Mouse (Mus musculus) adrenal gland, postnatal 36 days (tissue): ENCODE measurements around the gene Myom1. TPM values are rescaled to one million over a fixed set of nuclear protein-coding genes. Genes with fewer than 3 reads are reported as not detected.

Experiments used
- DNase-seq, 2 experiments: peaks; one replicate each; pipeline ENCODE4 v3.0.0; 2021; ENCODE audit warnings: mixed read lengths in 1 of 2
- total RNA-seq, 2 experiments: library from RNA; stranded (reverse); gene quantifications; 2 replicates each; pipeline ENCODE4 v1.2.3; 2021

Gene Myom1
- total RNA-seq, 2 experiments from 2014 or later, result 2.0 to 4.2 TPM

DNA sequence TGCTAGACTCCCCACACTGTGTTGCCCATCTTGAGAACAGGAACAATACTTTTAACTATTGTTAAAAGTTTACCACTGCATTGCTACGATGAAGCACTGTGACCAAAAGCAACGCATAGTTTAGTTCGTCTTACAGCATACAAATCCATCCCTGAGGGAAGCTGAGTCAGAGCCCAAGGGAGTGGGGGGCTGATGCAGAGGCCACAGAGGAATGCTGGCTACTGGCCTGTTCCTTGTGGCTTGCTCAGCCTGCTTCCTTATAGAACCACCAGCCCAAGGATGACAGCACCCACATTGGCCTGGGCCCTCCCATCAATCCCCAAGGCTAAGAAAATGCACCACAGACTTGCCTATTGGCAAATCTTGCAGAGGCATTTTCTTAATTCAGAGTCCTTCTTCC lies 56.8 kb downstream of the Myom1 start:
- no peak for DNase-seq

DNA sequence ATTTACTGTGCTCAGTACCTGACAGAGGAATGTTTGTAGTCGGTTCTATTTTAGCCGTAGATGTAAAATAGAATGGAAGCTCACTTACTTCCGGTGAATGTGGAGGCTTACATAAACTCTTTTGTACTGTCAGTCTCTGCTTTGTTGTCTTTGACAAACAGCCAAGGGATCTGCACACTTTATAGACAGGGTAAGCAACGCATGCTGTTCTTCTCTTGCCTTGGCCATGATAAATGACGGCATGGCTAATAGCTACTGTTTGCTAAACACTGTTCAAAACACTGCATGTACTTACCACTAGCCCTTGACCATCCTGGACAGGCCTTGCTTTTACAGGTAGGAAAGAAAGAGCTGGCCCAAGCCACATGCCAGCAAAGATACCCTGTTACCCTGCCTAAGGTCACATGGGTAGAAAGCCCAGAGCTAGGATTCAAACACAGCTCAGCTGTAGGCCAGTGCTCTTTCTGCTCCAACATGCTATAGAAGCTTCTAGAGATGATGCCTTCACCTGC lies 59.7 kb downstream of the Myom1 start:
- no peak for DNase-seq

DNA sequence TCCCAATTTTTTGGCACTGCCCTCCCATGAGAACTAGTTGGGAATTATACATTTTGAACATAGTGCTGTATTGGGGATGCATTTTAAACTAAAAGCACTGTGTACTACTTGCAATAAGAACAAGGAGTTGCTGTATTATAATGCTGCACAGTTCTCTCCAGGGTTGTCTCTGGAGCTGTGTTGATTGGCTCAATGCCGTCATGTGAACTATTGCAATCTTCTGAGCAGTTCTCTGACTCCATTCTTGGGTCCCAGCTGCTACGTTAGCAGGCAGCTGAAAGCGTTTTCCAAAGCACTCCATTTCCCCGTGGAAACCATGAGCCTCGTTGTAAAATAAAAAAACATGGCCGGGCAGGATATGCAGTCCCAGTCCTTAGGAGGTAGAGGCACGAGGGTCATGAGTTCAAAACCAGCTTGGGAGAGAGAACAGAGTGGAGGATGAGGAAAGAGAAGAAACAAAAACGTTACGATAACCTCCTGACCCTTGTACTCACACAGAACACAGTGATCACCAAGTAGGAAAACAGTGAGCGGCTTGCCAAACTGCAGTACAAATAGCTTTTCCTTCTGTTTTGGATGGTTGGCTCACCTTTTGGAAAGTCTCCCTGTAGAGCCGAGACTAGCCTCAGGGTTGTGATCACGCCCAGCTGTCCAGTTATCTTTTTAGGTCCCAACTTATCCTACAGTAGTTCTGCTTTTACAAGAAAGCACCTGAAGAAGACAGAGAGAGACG lies 60.6 kb downstream of the Myom1 start:
- no peak for DNase-seq

DNA sequence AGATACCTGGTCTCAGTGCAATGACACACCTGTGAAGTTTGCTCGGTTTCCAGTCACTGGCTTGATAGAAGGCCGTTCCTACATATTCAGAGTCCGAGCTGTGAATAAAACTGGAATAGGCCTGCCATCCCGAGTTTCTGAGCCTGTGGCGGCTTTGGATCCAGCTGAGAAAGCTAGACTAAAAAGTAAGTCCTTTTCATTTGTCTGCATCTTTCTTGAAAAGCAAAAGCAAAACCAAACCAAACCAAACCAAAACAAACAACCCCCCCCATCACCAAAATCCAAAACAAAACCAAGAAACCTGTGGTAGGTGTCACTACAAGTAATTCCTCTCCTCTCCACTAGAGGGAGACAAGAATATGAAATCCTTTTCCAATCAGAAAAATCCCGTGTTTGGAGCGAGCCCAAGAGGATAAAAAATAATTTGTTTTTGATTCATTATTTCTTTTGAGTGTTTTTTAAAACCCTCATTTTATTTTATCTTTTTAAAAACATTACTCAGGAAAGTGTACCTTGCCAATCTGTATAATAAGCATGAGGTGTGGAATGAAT lies 62.1 kb downstream of the Myom1 start:
- DNase-seq, result no peak

DNA sequence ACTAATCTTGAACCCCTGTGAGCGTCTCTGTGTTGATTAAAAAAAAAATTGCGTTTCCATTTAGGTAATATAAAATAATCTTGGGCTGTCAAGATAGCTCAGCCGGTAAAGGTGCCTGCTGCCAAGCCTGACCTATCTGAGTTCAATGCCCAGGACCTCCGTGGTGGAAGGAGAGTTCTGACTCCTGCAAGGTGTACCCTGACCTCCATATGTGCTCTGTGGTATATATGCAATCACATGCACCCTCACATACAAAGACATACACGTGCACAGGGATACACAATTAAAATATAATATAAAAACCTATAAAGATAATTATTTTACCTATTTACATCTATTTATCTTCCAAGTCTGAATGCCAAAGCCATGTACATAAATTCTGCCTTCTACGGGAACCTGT lies 62.7 kb downstream of the Myom1 start:
- DNase-seq, result no peak

DNA sequence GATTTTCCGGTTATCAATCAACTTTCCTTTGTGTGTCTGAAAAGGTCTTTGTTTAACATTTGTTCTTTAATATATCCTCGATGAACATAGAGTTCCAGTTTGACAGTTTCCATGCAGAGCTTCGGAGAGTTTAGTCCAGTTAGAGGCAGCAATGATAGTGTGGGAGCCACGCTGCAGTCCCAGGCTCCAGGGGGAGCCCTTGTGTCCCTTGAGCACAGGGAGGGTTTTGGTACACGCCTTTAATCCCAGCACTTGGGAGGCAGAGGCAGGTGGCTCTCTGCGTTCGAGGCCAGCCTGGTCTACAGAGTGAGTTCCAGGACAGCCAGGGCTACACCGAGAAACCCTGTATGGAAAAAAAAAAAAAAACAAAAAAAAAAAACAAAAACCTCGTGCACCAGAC lies 66.7 kb downstream of the Myom1 start:
- peak; percentile 20 to 26 for DNase-seq

DNA sequence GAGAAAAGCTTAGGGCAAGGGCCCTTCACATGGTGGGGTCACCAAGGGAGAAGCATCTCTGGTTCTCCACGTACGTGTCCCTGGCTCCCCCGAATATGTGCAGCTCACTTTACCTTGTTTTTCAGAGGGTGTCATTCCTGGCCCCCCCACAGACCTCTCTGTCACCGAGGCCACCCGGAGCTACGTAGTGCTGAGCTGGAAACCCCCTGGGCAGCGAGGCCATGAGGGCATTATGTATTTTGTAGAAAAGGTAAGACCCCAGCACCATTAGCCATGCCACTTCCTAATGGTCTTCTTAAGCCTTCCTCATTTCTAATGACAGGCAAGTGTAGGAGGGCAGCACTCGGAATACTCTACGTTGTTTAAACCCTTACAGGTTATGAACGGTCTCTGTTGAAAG lies 69.5 kb downstream of the Myom1 start:
- DNase-seq, result no peak

DNA sequence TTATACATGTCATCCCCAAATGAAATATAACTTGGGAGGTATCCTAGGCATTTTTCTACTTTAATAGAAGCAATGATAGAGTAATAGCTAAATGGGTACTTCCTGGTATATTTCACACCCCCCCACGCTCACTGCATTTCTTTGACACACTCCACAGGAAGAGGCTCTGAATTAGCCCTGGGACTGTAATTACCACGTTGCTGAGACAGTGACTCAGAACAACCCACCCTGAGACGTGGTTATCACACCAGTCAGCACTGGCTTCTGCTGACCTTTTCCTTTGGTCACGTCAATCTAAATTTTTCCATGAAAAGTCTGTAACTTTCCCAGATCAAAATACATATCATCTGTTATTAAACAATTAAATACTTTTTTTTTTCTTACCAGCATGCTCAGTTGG lies 72.0 kb downstream of the Myom1 start:
- no peak for DNase-seq

DNA sequence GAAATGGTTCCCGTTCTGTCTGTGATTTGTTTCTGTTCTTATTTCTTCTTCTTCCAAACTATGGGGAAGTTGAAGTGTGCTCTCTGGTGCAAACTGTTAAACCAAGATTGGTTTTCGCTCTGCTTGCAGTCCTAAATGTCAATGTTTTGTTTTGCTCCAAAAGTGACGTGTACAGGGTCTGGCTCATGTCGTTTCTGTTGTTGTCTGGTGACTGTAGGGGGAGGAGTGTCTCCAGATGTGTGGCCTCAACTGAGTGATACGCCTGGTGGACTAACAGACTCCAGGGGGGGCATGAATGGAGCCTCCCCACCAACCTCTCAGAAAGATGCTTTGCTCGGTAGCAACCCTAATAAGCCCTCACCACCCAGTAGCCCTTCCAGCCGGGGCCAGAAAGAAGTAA lies 79.6 kb downstream of the Myom1 start:
- no peak for DNase-seq

DNA sequence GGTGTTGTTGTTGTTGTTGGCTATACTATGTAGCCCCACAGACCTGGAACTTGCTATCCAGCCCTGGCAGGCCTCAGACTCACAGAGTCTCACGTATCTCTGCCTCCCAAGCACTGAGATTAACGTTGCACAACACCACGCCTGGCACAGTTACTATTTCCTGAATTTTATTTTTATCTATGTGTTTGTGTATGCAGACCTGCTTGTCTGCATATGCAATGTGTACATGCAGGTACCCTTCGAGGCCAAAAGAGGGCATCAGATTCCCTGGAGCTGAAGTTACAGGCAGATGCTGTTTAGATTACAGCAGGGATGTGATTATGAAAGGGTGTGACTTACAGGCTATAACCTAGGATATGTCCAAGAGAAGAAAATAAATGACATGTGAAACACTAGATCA lies 84.5 kb downstream of the Myom1 start:
- no peak for DNase-seq

DNA sequence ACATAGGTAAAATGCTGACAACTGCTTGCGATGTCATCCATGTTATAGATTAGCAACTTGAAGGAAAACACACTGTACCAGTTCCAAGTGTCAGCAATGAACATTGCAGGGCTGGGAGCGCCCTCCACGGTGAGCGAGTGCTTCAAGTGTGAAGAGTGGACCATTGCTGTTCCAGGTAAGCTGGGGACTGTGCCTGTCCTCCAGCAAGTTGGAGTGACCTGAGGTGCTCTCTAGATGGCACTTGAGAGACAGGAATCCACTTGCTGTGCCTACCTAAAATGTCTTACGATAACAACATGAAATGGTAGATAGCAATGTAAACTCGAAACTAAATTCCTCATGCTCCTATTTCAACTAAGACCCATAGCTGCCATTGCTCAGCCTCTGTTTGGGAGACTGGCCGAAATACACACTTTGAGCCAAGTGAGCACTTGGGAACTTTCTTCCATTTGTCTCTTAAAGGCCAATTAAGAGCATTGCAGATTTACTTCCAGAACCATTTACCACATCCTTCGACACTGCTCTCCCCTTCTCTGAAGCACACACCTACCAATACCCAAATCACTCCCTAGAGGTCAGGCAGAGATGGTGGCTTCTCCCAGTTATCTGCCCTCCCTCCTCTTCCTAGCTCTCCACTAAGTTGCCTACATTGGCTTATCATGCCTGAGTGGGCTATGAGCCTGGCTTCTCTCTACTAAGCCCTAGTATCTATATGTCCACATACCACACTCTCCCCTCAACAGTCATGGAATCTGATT lies 85.1 kb downstream of the Myom1 start:
- no peak for DNase-seq

DNA sequence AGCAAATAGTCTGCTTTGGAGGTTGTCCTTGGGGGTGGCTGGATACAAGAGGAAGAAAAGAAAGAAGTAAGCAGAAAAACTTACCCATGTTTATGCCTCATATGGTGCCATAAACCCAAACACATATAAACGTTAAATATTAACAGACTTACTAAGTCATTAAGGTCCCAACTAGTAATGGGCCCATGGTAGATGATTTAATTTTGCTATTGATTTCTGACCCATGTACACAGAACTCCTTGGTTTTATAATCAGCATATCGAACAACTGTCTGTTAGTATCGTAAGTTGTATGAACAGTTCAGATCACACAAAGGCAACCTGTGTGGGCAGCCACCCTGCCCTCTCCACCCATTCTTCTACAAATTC lies 85.7 kb downstream of the Myom1 start:
- DNase-seq, result no peak

DNA sequence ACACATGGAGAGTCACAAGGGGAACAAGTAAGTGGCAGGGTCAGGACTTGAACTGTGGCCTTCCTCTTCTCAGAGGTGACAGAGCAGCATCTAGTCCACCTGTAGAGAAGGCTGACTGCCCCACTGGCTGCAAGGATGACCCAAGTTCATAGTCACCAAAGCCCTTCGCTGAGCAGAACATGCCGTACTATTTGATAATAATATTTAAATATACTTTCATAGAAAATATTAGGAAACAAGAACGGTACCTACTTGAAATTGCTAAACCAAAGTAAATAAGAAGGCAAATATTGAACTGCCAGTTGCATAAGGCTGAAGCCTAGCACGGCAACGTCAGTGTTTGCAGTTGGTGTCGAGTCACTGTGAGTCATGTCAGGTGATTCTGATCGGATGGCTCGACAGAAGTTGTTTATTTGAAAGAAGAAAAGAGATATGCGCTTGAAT lies 86.6 kb downstream of the Myom1 start:
- no peak for DNase-seq

DNA sequence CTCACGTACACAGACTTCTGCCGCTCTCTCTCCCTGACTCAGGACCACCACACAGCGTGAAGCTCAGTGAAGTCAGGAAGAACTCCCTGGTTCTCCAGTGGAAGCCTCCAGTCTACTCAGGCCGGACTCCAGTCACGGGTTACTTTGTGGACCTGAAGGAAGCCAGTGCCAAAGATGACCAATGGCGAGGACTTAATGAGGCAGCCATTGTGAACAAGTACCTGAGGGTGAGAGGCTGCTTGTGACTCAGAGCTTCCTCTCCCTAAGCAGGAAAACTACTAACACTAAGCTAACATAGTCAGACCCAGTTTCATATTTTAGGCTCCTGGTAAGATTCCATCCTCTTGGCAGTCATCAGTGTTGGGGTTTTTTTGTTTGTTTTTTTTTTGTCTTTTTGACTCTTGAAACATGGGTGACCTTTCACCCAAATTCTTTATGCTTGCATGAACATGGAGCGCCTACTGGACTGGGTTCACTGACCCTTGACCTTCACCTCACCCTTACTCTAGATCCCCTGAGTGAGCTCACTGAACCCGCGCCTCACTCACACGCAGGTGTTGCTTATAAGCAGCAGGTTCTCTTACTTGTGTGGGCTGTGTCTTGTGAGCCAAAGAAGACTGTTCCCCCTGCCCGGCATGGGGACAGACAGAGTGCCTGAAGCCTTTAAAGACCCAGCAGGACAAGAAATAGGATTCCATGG lies 87.5 kb downstream of the Myom1 start:
- no peak for DNase-seq

DNA sequence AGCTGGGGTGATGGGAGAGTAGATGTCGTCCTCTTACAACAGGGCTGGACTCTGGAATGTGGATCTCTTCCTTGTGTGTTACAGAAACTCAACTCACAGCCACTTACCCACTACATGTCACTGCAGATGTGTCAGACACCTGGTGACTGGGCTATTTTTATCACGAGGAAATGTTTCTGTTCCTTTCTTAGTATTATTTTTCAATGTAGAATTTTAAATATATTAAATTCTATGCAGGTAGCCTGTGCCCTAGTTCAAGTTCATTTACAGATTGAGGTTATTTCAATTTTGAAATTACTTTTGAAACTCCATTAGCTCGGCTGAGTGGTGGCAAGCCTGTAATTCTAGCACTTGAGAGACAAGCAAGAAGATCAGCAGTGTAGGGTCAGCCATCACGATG lies 88.6 kb downstream of the Myom1 start:
- DNase-seq, result no peak

DNA sequence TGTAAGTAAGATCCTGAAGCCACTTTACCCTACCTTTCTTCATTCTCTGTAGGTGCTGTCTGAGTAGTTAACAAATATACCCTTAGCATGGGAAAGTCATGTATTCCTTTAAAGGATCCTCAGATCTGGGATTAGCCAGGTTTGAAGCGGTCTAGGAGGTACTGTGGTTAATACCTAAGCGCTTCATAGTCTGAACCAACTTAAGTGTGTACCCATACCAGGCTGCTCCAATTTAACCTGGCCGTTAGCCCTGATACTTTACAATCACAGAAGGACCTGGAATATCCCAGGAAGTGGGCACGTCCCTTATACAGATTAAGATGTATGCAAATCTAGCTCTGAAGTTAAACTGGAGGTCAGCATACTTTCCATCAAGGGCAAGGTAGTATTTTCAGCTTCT lies 89.9 kb downstream of the Myom1 start:
- no peak for DNase-seq

DNA sequence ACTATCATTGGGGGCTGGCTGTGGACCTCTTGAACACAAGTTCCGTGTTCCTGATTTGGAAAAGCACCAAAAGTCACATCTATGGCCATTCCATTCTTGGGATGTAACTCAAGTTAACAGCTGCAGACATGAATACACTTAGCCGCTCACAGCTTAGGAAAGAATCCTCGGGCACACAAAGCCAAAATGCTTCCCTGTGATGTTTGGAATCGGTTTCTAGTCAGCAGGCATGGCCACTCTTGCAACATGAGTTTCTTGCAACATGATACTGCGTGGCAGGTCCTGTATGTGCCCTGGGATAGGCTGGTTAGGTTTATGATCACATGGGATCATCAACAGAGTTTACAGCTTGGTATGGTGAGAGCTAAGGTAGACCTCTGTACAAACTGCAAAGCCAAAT lies 91.4 kb downstream of the Myom1 start:
- no peak for DNase-seq

DNA sequence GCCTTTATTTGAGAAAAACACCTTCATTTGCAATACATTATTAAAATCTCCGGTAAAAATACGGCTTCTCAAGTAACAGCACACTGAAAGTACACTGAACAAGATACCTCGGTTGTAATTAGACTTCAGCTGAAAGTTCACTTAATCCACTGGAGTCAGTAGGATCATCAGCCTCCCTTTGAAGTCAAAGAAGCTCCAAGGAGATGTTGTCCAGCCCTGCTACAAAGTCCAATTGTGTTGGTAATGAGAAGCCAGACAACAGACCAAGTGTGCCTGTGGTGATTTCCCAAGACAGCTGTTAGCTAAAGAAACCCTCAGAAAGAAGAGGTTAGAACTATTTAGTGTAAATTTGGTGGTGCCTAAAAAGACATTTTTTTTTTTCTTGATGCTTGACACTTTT lies 92.0 kb downstream of the Myom1 start:
- no peak for DNase-seq

DNA sequence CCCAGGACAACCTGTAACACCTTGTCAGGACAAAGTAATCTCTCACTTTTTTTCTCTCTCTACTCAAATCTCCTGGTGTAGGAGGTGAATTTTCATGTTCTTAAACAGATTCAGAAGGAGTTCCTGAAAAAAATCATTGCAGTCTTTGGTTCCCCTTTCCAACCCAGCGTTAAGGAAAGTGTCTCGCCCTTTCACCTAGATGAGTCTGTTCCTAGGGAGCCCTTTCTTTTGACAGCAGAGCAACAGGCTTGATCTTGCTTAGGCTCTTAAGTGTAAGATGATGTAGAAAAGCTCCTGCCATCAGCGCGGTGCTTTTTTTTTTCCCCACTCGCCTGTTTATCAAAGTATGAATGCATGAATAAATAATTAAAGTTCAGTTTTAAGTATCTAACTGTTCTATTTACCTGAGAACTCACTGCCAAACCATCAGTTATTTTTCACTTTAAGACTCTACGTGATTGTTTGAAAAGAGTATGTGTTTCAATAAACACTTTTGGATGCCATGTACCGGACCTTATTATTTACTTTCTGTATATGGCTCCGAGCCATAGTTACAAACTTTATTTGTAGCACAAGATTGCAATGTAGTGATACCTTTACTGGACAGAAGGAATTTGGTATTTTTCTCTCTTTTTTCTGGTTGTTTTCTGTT lies 94.2 kb downstream of the Myom1 start:
- DNase-seq, result no peak

DNA sequence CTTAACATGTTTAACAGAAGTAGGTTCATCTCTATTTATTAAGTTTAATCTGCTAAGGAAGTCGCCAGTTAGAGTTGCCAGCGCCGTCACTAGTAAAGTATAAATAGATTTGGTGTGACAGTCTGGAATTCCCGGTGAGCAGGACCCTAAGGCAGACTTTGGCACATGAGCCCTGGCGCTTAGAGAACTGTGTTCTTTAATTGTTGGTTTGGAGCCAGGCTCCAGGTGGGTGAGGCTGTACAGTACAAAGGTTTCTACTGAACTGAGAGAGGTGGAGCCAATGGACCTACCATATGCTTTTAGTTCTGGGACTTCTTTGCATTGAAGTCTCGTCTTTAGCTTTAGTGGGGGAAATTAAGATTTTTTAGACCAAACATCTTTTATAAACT lies 94.8 kb downstream of the Myom1 start:
- DNase-seq, result no peak

DNA sequence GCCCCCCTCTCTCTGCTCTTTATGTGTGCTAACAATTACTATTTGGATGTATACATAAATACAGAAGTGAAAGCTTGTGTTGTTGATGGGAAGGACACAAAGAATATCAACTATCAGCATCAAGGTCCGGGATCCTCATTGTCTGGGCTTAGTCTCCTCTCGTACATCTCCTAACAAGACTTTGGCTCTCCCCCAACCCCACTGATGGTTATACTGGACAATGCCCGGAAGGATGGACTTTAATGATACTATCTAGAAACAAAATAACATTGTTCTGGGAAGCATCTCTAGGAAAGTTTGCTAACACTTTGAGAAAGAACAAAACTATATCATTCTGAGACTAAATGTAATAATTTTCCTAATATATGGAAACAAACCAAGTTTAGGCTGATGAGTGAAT lies 96.2 kb downstream of the Myom1 start:
- DNase-seq, result no peak
